Mouse (Mus musculus): ENCODE data around the gene C1ql4.

DNA sequence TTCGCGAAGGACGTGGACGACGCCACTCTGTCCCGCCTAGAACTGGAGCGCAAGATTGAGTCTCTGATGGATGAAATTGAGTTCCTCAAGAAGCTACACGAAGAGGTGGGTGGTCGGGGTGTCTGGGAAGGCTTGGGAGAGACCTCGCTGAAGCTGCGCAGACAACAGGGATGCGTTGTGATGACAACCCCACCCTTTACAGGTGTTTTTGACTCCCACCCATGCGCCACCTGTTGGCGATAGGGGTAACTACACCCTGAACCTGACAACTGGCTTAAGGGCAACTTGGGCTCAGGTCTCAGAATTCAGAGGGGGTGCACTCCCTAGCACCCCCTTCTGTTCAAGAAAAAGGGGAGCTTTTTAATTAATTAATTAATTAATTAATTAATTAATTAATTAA, 31.3 kb downstream of the C1ql4 start:
- TF ChIP-seq CTCF (IDR thresholded peaks at IDR 0.05; ENCODE audit: extremely low read depth, insufficient read depth, low read length) = peak; percentile 44
- no peak for TF ChIP-seq POLR2A (IDR thresholded peaks at IDR 0.05; ENCODE audit: extremely low read depth, insufficient read depth, low read length)

Data from cortical plate, adult 2 months (tissue).